Mouse (Mus musculus): ENCODE measurements around the gene Top2b.

GRCm38 (mm10) chr14:16480621-16481020 is 115.6 kb downstream of the Top2b start:
- no peak for TF ChIP-seq POLR2A (IDR thresholded peaks at IDR 0.05; ENCODE audit: low read depth, low read length)
- TF ChIP-seq CTCF (IDR thresholded peaks at IDR 0.05; ENCODE audit: extremely low read depth, insufficient read length, insufficient replicate concordance, low read depth, low read length): no peak

All from small intestine, adult 2 months (tissue).